ENCODE assay signal across 18 mouse cellular contexts in the genomic region with DNA sequence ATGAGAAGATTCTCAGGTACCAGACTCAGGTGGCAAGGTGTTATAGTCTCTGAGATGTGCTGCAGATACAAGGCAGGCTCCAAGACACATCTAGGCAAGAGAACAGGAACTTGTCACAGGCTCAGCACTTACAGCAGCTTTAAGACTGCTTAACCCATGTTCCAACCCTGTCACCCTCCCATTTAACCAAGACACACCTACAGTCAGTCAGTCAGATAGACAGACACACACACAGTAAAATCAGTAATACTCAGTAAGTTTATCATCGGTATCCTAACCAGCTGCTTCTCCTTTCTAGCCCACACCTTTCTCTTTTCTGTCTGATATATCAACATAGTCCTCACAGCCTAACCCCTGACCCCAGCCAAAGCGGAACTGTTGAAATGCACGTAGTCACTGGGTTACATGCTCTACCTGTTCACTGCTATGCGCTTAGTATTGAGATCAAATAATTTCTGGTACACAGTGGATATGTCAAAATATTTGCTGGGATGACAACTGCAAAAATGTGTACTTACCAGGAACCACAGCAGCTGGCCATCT. TPM values are rescaled to one million over a fixed set of nuclear protein-coding genes. Genes with fewer than 3 reads are reported as not detected.
DNase-seq lines count a peak whose midpoint lies in the region; ATAC-seq and TF ChIP-seq lines count a peak whose summit lies in the region.
"Had no signal": no experiment of that assay in that cellular context is flagged by ENCODE, and none has a peak within 500 bp of the region (broad histone marks: within the 10 kb centered on the region; RNA-seq: fewer than 3 reads in every experiment).

No protein-coding gene starts in this region.

- no peak for TF ChIP-seq EP300 in liver, postnatal 0 days (IDR thresholded peaks at IDR 0.05; ENCODE audit: low read depth)
- no peak for TF ChIP-seq EP300 in liver, embryonic 14.5 days (IDR thresholded peaks at IDR 0.05; ENCODE audit: low read depth)

- no peak for TF ChIP-seq CTCF in liver, postnatal 0 days (IDR thresholded peaks at IDR 0.05; ENCODE audit: low read depth)
- TF ChIP-seq CTCF in liver, embryonic 14.5 days (IDR thresholded peaks at IDR 0.05; ENCODE audit: low read depth): no peak

- 80% methylated on average over 4 of the region's 4 CpGs for WGBS in liver, embryonic 11.5 days
- 47% methylated on average over 4 of the region's 4 CpGs for WGBS in liver, postnatal 0 days (ENCODE audit: insufficient replicate concordance)
- 85% methylated on average over 4 of the region's 4 CpGs for WGBS in embryonic facial prominence, embryonic 14.5 days
- 53% methylated on average over 4 of the region's 4 CpGs for WGBS in liver, embryonic 14.5 days (ENCODE audit: insufficient replicate concordance)
- WGBS in stomach, embryonic 15.5 days: 74% methylated on average over 4 of the region's 4 CpGs

- H3K9me3 ChIP-seq in liver, embryonic 11.5 days (ENCODE audit: control insufficient read depth, low read length): no peaks in the 10 kb centered on the region
- H3K9me3 ChIP-seq in liver, postnatal 0 days (ENCODE audit: low read length): no peaks in the 10 kb centered on the region
- no peaks in the 10 kb centered on the region for H3K9me3 ChIP-seq in embryonic facial prominence, embryonic 14.5 days (ENCODE audit: control insufficient read depth, low read length)
- H3K9me3 ChIP-seq in liver, embryonic 14.5 days (ENCODE audit: control insufficient read depth, low read length): no peaks in the 10 kb centered on the region
- H3K9me3 ChIP-seq in stomach, embryonic 15.5 days: no peaks in the 10 kb centered on the region
- H3K9me3 ChIP-seq: forebrain, embryonic 13.5 days; hindbrain, embryonic 15.5 days; limb, embryonic 13.5 days; neural tube, embryonic 12.5 days had no signal

- no peak for DNase-seq in liver, embryonic 11.5 days (ENCODE audit: low spot score)
- DNase-seq in liver, postnatal 0 days: no peak
- DNase-seq in embryonic facial prominence, embryonic 14.5 days (ENCODE audit: low spot score): no peak
- no peak for DNase-seq in liver, embryonic 14.5 days (ENCODE audit: low read depth in 3 of 3, low spot score in 3 of 3)
- DNase-seq in gastrocnemius, postnatal 10 days: no peak
- no peak for DNase-seq in retina, embryonic 14.5 days (ENCODE audit: low spot score)
- DNase-seq: adrenal gland, postnatal 36 days; cerebellum, adult 9-11 months; midbrain, embryonic 14.5 days; retina, postnatal 1 day; thymus, adult 2 months had no signal

- no peak overlapping the region for H3K9ac ChIP-seq in liver, embryonic 11.5 days (ENCODE audit: low read depth, low read length)
- no peak overlapping the region for H3K9ac ChIP-seq in liver, postnatal 0 days (replicated peaks)
- H3K9ac ChIP-seq in embryonic facial prominence, embryonic 14.5 days (ENCODE audit: low read depth, low read length): no peak overlapping the region
- no peak overlapping the region for H3K9ac ChIP-seq in liver, embryonic 14.5 days (replicated peaks)
- no peak overlapping the region for H3K9ac ChIP-seq in stomach, embryonic 15.5 days
- H3K9ac ChIP-seq: forebrain, embryonic 13.5 days; hindbrain, embryonic 15.5 days; limb, embryonic 13.5 days; neural tube, embryonic 12.5 days had no signal

- ATAC-seq in liver, embryonic 11.5 days (replicated peaks; ENCODE audit: low FRiP score): peak; percentile 43
- ATAC-seq in liver, postnatal 0 days: no peak
- no peak for ATAC-seq in embryonic facial prominence, embryonic 14.5 days (ENCODE audit: low read depth)
- peak; percentile 69 for ATAC-seq in liver, embryonic 14.5 days (ENCODE audit: insufficient read depth)
- no peak for ATAC-seq in stomach, embryonic 15.5 days (ENCODE audit: insufficient read depth, low FRiP score, low read depth)
- ATAC-seq: forebrain, embryonic 13.5 days had no signal

- no peak overlapping the region for H3K4me2 ChIP-seq in liver, embryonic 11.5 days
- no peak overlapping the region for H3K4me2 ChIP-seq in liver, postnatal 0 days (ENCODE audit: low read depth, low read length)
- no peak overlapping the region for H3K4me2 ChIP-seq in embryonic facial prominence, embryonic 14.5 days (ENCODE audit: low read depth, low read length)
- H3K4me2 ChIP-seq in liver, embryonic 14.5 days (ENCODE audit: low read depth): no peak overlapping the region; the same call in 1 of the 2 replicates
- no peak overlapping the region for H3K4me2 ChIP-seq in stomach, embryonic 15.5 days
- H3K4me2 ChIP-seq: forebrain, embryonic 13.5 days; hindbrain, embryonic 15.5 days; limb, embryonic 13.5 days; neural tube, embryonic 12.5 days had no signal

- no peaks in the 10 kb centered on the region for H3K36me3 ChIP-seq in liver, embryonic 11.5 days (ENCODE audit: control insufficient read depth, insufficient read depth, low read length)
- no peaks in the 10 kb centered on the region for H3K36me3 ChIP-seq in liver, postnatal 0 days (replicated peaks; ENCODE audit: insufficient read depth, low read length)
- no peaks in the 10 kb centered on the region for H3K36me3 ChIP-seq in embryonic facial prominence, embryonic 14.5 days (ENCODE audit: control insufficient read depth, insufficient read depth, low read length)
- H3K36me3 ChIP-seq in liver, embryonic 14.5 days (replicated peaks; ENCODE audit: control insufficient read depth, insufficient read depth, low read depth): no peaks in the 10 kb centered on the region
- no peaks in the 10 kb centered on the region for H3K36me3 ChIP-seq in stomach, embryonic 15.5 days
- H3K36me3 ChIP-seq: hindbrain, embryonic 15.5 days; limb, embryonic 13.5 days; neural tube, embryonic 12.5 days had no signal

- no peak overlapping the region for H3K4me3 ChIP-seq in liver, embryonic 11.5 days (ENCODE audit: low read depth, low read length)
- H3K4me3 ChIP-seq in liver, postnatal 0 days (ENCODE audit: low read depth, low read length): no peak overlapping the region
- H3K4me3 ChIP-seq in embryonic facial prominence, embryonic 14.5 days (ENCODE audit: low read depth, low read length): no peak overlapping the region
- no peak overlapping the region for H3K4me3 ChIP-seq in liver, embryonic 14.5 days (ENCODE audit: insufficient read depth in 1 of 2, low read depth in 2 of 2, low read length in 2 of 2)
- no peak overlapping the region for H3K4me3 ChIP-seq in stomach, embryonic 15.5 days (replicated peaks)
- H3K4me3 ChIP-seq: erythroblast, embryonic 14.5 days; forebrain, embryonic 13.5 days; hindbrain, embryonic 15.5 days; limb, embryonic 13.5 days; neural tube, embryonic 12.5 days had no signal

- no peaks in the 10 kb centered on the region for H3K27me3 ChIP-seq in liver, embryonic 11.5 days (replicated peaks; ENCODE audit: control insufficient read depth, insufficient read depth, low read length)
- no peaks in the 10 kb centered on the region for H3K27me3 ChIP-seq in liver, postnatal 0 days (ENCODE audit: insufficient read depth, low read length)
- H3K27me3 ChIP-seq in embryonic facial prominence, embryonic 14.5 days (replicated peaks; ENCODE audit: control insufficient read depth, insufficient read depth, low read length): no peaks in the 10 kb centered on the region
- no peaks in the 10 kb centered on the region for H3K27me3 ChIP-seq in liver, embryonic 14.5 days (ENCODE audit: control insufficient read depth, insufficient read depth, low read length)
- H3K27me3 ChIP-seq in stomach, embryonic 15.5 days (replicated peaks): no peaks in the 10 kb centered on the region
- H3K27me3 ChIP-seq: forebrain, embryonic 13.5 days; hindbrain, embryonic 15.5 days; limb, embryonic 13.5 days; neural tube, embryonic 12.5 days had no signal

- H3K4me1 ChIP-seq in liver, embryonic 11.5 days (replicated peaks; ENCODE audit: control insufficient read depth, insufficient read depth, low read length): no peaks in the 10 kb centered on the region
- H3K4me1 ChIP-seq in liver, postnatal 0 days (ENCODE audit: insufficient read depth): peaks cover 5% of the 10 kb centered on the region; the same call in 1 of the 2 replicates
- H3K4me1 ChIP-seq in embryonic facial prominence, embryonic 14.5 days (ENCODE audit: control insufficient read depth, insufficient read depth, low read length): no peaks in the 10 kb centered on the region
- H3K4me1 ChIP-seq in liver, embryonic 14.5 days (replicated peaks; ENCODE audit: control insufficient read depth in 2 of 2, insufficient read depth in 2 of 2, low read length in 1 of 2): peaks cover 7 to 28% of the 10 kb centered on the region in 2 experiments
- no peaks in the 10 kb centered on the region for H3K4me1 ChIP-seq in stomach, embryonic 15.5 days
- H3K4me1 ChIP-seq: hindbrain, embryonic 15.5 days; limb, embryonic 13.5 days; neural tube, embryonic 12.5 days had no signal

- H3K27ac ChIP-seq in liver, embryonic 11.5 days (ENCODE audit: low read depth, low read length): no peak overlapping the region
- H3K27ac ChIP-seq in liver, postnatal 0 days (ENCODE audit: low read depth): no peak overlapping the region
- H3K27ac ChIP-seq in embryonic facial prominence, embryonic 14.5 days (replicated peaks; ENCODE audit: low read depth, low read length): peak overlapping the region; percentile 52; the same call in 1 of the 2 replicates
- H3K27ac ChIP-seq in liver, embryonic 14.5 days: no peak overlapping the region
- H3K27ac ChIP-seq in stomach, embryonic 15.5 days: peak overlapping the region; percentile 69
- H3K27ac ChIP-seq: forebrain, embryonic 13.5 days; hindbrain, embryonic 15.5 days; limb, embryonic 13.5 days; neural tube, embryonic 12.5 days had no signal

RNA-seq across cellular contexts. Expression of a gene that starts 30.4 kb away (rescaled TPM):
- 4.0 and 6.0 TPM in 2 replicates for polyA plus RNA-seq in liver, embryonic 11.5 days (2014; fragmentation: Nextera tagmentation; extraction: Ambion mirVana)
- 2.0 and 2.1 TPM in 2 replicates for polyA plus RNA-seq in liver, postnatal 0 days (2015; fragmentation: Nextera tagmentation; extraction: Ambion mirVana)
- 7.4 and 8.0 TPM in 2 replicates for polyA plus RNA-seq in embryonic facial prominence, embryonic 14.5 days (2014; fragmentation: Nextera tagmentation; extraction: Ambion mirVana)
- polyA plus RNA-seq in liver, embryonic 14.5 days (2012; rRNA removed): 0.88 and 1.1 TPM in 2 replicates
- polyA plus RNA-seq in liver, embryonic 14.5 days (2014; fragmentation: Nextera tagmentation; extraction: Ambion mirVana): 1.9 and 2.0 TPM in 2 replicates
- polyA plus RNA-seq in stomach, embryonic 15.5 days (2015; fragmentation: Nextera tagmentation; extraction: Ambion mirVana): 6.4 and 7.6 TPM in 2 replicates
- total RNA-seq in gastrocnemius, postnatal 10 days (2021): 1 to 10 TPM; 2.9 to 4.1 TPM
- polyA plus RNA-seq: erythroblast, embryonic 14.5 days had no signal

RNA-seq across cellular contexts. Expression of a gene that starts 30.8 kb away (rescaled TPM):
- 0.16 and 0.27 TPM in 2 replicates for polyA plus RNA-seq in liver, embryonic 11.5 days (2014; fragmentation: Nextera tagmentation; extraction: Ambion mirVana)
- 0.14 and 0.19 TPM in 2 replicates for polyA plus RNA-seq in liver, postnatal 0 days (2015; fragmentation: Nextera tagmentation; extraction: Ambion mirVana)
- polyA plus RNA-seq in embryonic facial prominence, embryonic 14.5 days (2014; fragmentation: Nextera tagmentation; extraction: Ambion mirVana): 1.9 and 3.3 TPM in 2 replicates
- 0.02 TPM in 1 of 2 replicates, not detected in the other for polyA plus RNA-seq in liver, embryonic 14.5 days (2012; rRNA removed)
- not detected in 2 replicates for polyA plus RNA-seq in liver, embryonic 14.5 days (2014; fragmentation: Nextera tagmentation; extraction: Ambion mirVana)
- 0.69 and 0.84 TPM in 2 replicates for polyA plus RNA-seq in stomach, embryonic 15.5 days (2015; fragmentation: Nextera tagmentation; extraction: Ambion mirVana)
- 1 to 10 TPM; 4.1 to 5.3 TPM for total RNA-seq in gastrocnemius, postnatal 10 days (2021)
- polyA plus RNA-seq: erythroblast, embryonic 14.5 days; spleen, adult 2 months; thymus, adult 2 months had no signal

Comparison
In these comparisons a context has a peak if more than half of its experiments do, and no peak if none do; other contexts are left out.
1. ATAC-seq: peak in liver, embryonic 11.5 days (single experiment) and liver, embryonic 14.5 days (single experiment); none in liver, postnatal 0 days (single experiment), embryonic facial prominence, embryonic 14.5 days (single experiment) and stomach, embryonic 15.5 days (single experiment).
2. H3K27ac ChIP-seq: peak in embryonic facial prominence, embryonic 14.5 days (single experiment) and stomach, embryonic 15.5 days (single experiment); none in liver, embryonic 11.5 days (single experiment), liver, postnatal 0 days (single experiment) and liver, embryonic 14.5 days (single experiment).